Mouse (Mus musculus) inflammation-experienced regulatory T-cells, adult 6 months (primary cell): ENCODE results near the gene A230072I06Rik. TPM values are rescaled to one million over a fixed set of nuclear protein-coding genes. Genes with fewer than 3 reads are reported as not detected.

Experiments used
- ATAC-seq: one replicate; pipeline ENCODE4 v1.8.0; 2017
- polyA plus RNA-seq, 3 experiments: library from polyadenylated mRNA; unstranded; fragments of 100-300 nt; shearing (Covaris generic); gene quantifications; one replicate each; pipeline ENCODE4 v1.2.1; 2017

A230072I06Rik gene
- polyA plus RNA-seq, 3 experiments from 2014 or later: not detected

- ATAC-seq: no peak
Measured at GRCm38 (mm10) chr8:12324561-12324960, 45.9 kb downstream of the A230072I06Rik start.

DNA sequence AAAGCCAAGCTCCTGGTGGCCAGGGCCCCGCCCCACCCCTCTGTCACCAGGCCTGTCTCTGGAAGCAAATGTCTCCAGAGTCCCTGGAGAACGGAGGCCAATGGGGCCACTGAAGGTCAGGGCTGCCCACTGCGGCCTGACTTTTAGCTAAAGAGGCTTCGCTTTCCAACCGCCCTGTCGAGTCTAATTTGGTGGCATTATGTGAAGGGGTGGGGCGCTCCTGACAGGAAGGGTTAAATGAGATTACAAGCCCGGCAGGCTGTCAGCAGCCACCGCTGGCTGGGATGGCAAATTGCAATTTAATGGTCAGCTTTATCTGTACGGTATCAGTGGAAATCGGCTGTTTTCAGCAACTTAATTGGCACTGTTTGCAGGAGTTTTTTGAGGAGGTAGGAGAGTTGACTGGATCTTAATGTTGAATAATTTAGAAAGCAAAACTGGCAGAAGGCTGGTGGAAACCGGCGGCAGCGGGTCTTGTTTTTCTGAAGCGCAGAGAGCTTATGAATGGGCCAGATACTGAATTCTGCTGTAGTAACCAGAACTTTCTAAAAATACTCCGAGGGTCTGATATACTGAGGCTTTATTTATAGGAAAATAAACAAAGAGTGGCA, 46.5 kb downstream of the A230072I06Rik start:
- no peak for ATAC-seq

DNA sequence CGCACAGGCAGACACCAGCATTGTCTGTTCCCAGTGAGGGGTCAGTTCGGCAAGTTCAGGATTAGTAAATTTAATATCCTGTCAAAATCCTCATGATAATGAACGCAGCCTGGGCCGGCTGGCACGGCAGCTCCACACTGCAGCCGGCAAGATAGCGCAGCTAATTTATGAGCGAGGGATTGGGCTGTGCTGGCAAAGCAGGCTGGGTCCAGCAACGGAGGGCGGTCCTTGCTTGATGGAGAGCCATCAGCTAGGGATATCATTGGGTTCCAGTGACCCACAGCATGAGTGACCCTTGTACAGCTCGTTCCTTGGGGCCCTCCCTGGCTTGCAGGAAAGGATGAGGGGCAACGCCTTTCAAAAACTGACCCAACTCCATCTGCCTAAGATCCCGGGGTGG, 48.6 kb downstream of the A230072I06Rik start:
- ATAC-seq: no peak

GRCm38 (mm10) chr8:12327707-12328471, 49.3 kb downstream of the A230072I06Rik start:
- ATAC-seq: no peak

DNA sequence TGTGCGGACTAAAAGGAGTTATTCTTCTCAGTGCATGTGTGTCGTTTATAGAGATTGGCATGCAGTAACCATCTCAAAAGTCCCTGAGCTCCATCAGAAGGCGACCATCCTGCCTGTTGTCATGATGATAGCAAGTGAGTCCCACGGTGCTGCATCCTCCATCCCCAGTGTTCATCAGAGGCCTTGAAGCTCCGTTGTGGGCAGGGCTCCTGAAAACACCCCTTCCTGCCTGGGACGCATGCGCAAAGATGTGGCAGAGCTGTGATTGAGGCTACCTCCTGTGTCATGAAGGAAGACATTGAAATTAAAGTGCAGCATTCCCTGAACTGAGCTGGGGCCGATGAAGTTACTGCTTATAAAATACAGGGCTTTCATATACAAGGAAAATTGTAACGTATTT, 49.9 kb downstream of the A230072I06Rik start:
- no peak for ATAC-seq

DNA sequence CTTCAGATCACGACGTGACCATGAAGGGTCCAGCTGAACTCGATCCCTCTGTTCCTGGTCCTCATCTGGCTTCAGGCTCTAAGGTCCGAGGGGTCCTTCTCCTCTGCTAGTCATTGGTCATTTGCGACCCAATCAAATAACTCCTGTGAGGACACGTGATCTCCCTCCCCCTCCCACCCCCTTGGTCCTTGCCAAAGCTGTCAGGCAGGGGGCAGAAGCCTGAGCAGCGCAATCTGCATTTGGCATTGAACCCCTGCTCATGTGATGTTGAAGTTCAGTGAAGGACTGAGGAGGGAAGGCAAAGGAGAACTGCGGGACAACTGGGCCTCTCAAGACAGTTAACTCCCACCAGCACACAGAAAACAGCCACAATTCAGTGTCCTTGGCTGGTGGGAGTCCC, 51.4 kb downstream of the A230072I06Rik start:
- no peak for ATAC-seq

Other genes with a start within 250 kb of the A230072I06Rik start
- gene Sox1, start 116.5 kb downstream of the A230072I06Rik start, polyA plus RNA-seq: not detected